Mouse (Mus musculus) heart, adult 2 months (tissue): ENCODE data around the gene Lrrc75a.

Experiments
- CTCF ChIP-seq: fragments of 200-600 bp; IDR thresholded peaks from 2 replicates; pipeline ENCODE4 v1.8.1; 2022; ENCODE audit warnings: antibody characterized with exemption, mild to moderate bottlenecking, moderate library complexity
- POLR2A ChIP-seq: fragments of 200-500 bp; IDR thresholded peaks from 2 replicates; pipeline ENCODE4 v1.6.1; 2011; ENCODE audit warnings: mild to moderate bottlenecking, low read depth, low read length, control low read depth; ENCODE audit not compliant: insufficient read depth

DNA sequence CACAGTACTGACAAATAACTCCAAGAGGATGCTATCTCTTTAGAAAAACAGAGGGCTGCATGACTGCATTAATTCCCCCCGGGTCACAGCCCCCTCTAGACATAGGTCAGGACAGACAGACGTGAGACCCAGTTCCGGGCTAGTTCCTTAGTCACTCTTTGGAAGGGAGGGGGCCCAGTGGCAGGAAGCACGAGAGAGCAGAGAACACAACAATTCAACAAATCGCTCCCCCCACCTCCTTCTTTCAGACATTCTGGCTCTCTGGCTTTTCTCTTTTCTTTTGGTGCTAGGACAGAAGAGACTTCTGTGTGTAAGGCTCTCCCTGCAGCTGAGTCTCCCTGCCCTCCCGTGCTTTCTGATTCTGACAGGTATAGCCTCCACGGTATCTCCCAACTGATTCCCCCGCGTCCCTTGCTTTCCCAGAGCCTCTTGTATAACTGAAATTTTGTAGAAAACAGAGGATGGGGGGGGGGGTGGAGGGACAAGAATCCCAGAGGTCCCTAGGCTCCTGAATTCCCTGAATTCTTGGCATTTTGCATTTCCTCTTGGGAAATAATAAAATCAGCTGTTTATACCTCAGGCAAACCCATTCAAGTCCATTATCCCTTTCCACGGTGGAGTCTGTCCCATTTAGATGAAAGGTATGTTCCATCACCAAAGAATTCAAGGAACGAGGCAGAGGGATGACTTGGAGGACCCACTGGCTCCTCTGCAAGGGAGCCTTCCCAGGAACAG is 12.1 kb downstream of the Lrrc75a start:
- TF ChIP-seq POLR2A (no peak), CTCF (no peak)
